Mouse (Mus musculus): ENCODE data around the gene Rexo2.

- no peak for TF ChIP-seq POLR2A (IDR thresholded peaks at IDR 0.05; ENCODE audit: control insufficient read depth in 1 of 2, insufficient read depth in 1 of 2, low read depth in 1 of 2, low read length in 2 of 2, poor library complexity in 1 of 2)
- TF ChIP-seq MAFK (IDR thresholded peaks at IDR 0.05; ENCODE audit: borderline replicate concordance, low read depth, low read length) = no peak
- TF ChIP-seq POLR2AphosphoS2 (IDR thresholded peaks at IDR 0.05; ENCODE audit: low read length) = no peak
- no peak for TF ChIP-seq GATA1 (IDR thresholded peaks at IDR 0.05; ENCODE audit: low read depth, low read length)
Measured at GRCm38 (mm10) chr9:48421561-48421960, 58.9 kb downstream of the Rexo2 start.

All from MEL (cell line).